Mouse (Mus musculus) induced T-regulatory cell, adult 2 months (primary cell): ENCODE results near the gene Nfib.

Experiments used
- DNase-seq: peaks from one replicate; pipeline ENCODE4 v3.0.0-alpha.2; 2012; ENCODE audit warnings: low read depth

Gene Nfib

GRCm38 (mm10) chr4:82466144-82466543 lies 239.4 kb downstream of the Nfib start:
- DNase-seq: no peak

- DNase-seq: no peak
Measured at GRCm38 (mm10) chr4:82464051-82464632, 241.4 kb downstream of the Nfib start.

GRCm38 (mm10) chr4:82463189-82463715 lies 242.3 kb downstream of the Nfib start:
- no peak for DNase-seq

- no peak for DNase-seq
Measured at GRCm38 (mm10) chr4:82461676-82462075, 243.9 kb downstream of the Nfib start.

GRCm38 (mm10) chr4:82458895-82459294 lies 246.7 kb downstream of the Nfib start:
- no peak for DNase-seq

- no peak for DNase-seq
Measured at GRCm38 (mm10) chr4:82456908-82457307, 248.6 kb downstream of the Nfib start.

- no peak for DNase-seq
Measured at GRCm38 (mm10) chr4:82456323-82456713, 249.2 kb downstream of the Nfib start.

- DNase-seq: no peak
Measured at GRCm38 (mm10) chr4:82455617-82456322, 249.8 kb downstream of the Nfib start.

- DNase-seq: no peak
Measured at GRCm38 (mm10) chr4:82454989-82455388, 250.6 kb downstream of the Nfib start.

GRCm38 (mm10) chr4:82453341-82453740 lies 252.2 kb downstream of the Nfib start:
- DNase-seq: no peak

GRCm38 (mm10) chr4:82452905-82453304 lies 252.6 kb downstream of the Nfib start:
- no peak for DNase-seq

GRCm38 (mm10) chr4:82447061-82447671 lies 258.4 kb downstream of the Nfib start:
- DNase-seq: no peak

- DNase-seq: no peak
Measured at GRCm38 (mm10) chr4:82444078-82444477, 261.5 kb downstream of the Nfib start.

GRCm38 (mm10) chr4:82443441-82443840 lies 262.1 kb downstream of the Nfib start:
- no peak for DNase-seq

- no peak for DNase-seq
Measured at GRCm38 (mm10) chr4:82443003-82443402, 262.5 kb downstream of the Nfib start.

GRCm38 (mm10) chr4:82440606-82441005 lies 264.9 kb downstream of the Nfib start:
- no peak for DNase-seq

- DNase-seq: no peak
Measured at GRCm38 (mm10) chr4:82439813-82440212, 265.7 kb downstream of the Nfib start.

GRCm38 (mm10) chr4:82438631-82439030 lies 266.9 kb downstream of the Nfib start:
- DNase-seq: no peak

- DNase-seq: no peak
Measured at GRCm38 (mm10) chr4:82437533-82438318, 267.8 kb downstream of the Nfib start.

- no peak for DNase-seq
Measured at GRCm38 (mm10) chr4:82436656-82437055, 268.9 kb downstream of the Nfib start.

- no peak for DNase-seq
Measured at GRCm38 (mm10) chr4:82435716-82436115, 269.8 kb downstream of the Nfib start.

- DNase-seq: no peak
Measured at GRCm38 (mm10) chr4:82433926-82434705, 271.4 kb downstream of the Nfib start.
